Mouse (Mus musculus) ES-E14 (cell line): ENCODE results near the gene Ankrd26. TPM values are rescaled to one million over a fixed set of nuclear protein-coding genes. Genes with fewer than 3 reads are reported as not detected.
"Not testable (repeated sequence)": the region's sequence is repeated elsewhere in the genome, so short reads cannot be mapped to it uniquely, and the experiment has no call there.

Source experiments
- DNase-seq: peaks from one replicate; pipeline ENCODE4 v3.0.0-alpha.2; 2013; ENCODE audit warnings: low read depth, low spot score
- H3K27ac ChIP-seq: 2 replicates; pipeline ENCODE4 v1.5.1; 2012; ENCODE audit warnings: low read depth, mild to moderate bottlenecking, low read length, moderate library complexity, mixed read lengths; ENCODE audit not compliant: poor library complexity, insufficient read depth, severe bottlenecking
- H3K36me3 ChIP-seq: 2 replicates; pipeline ENCODE4 v1.6.1; 2012; ENCODE audit warnings: mild to moderate bottlenecking, low read length, moderate library complexity, mixed read lengths; ENCODE audit not compliant: control insufficient read depth, poor library complexity, insufficient read depth, severe bottlenecking
- H3K4me1 ChIP-seq, 2 experiments: fragments of 150-350 bp in 1 of 2; sonication (generic) in 1 of 2; 2 replicates each; pipeline ENCODE4 v1.6.1; 2012; ENCODE audit warnings: low read length in 2 of 2, mild to moderate bottlenecking in 1 of 2, mixed read lengths in 1 of 2; ENCODE audit not compliant: control insufficient read depth in 2 of 2, insufficient read depth in 2 of 2, poor library complexity in 1 of 2
- H3K4me3 ChIP-seq, 2 experiments: fragments of 150-350 bp in 1 of 2; sonication (generic) in 1 of 2; 2 replicates each; pipeline ENCODE4 v1.5.1; 2012; ENCODE audit warnings: low read length in 2 of 2, low read depth in 1 of 2, mild to moderate bottlenecking in 1 of 2, mixed read lengths in 1 of 2; ENCODE audit not compliant: insufficient read depth in 1 of 2, poor library complexity in 1 of 2, severe bottlenecking in 1 of 2
- H3K9ac ChIP-seq: 2 replicates; pipeline ENCODE4 v1.6.1; 2012; ENCODE audit warnings: low read depth, mild to moderate bottlenecking, low read length, mixed read lengths; ENCODE audit not compliant: poor library complexity, insufficient read depth, severe bottlenecking
- H3K9me3 ChIP-seq: fragments of 150-350 bp; sonication (generic); 2 replicates; pipeline ENCODE4 v1.6.1; 2012; ENCODE audit warnings: low read depth, mild to moderate bottlenecking, low read length; ENCODE audit not compliant: control insufficient read depth, insufficient read depth
- CHD2 ChIP-seq: IDR thresholded peaks from 2 replicates; pipeline ENCODE4 v1.6.1; 2014; ENCODE audit warnings: mild to moderate bottlenecking, low read depth, low read length, inconsistent platforms
- HCFC1 ChIP-seq: IDR thresholded peaks from 2 replicates; pipeline ENCODE4 v1.6.1; 2012; ENCODE audit warnings: low read length, inconsistent platforms, borderline replicate concordance; ENCODE audit not compliant: insufficient read depth
- MAFK ChIP-seq: IDR thresholded peaks from 2 replicates; pipeline ENCODE4 v1.6.1; 2014; ENCODE audit warnings: mild to moderate bottlenecking, low read depth, low read length, inconsistent platforms; ENCODE audit not compliant: insufficient read depth
- ZC3H11A ChIP-seq: IDR thresholded peaks from 2 replicates; pipeline ENCODE4 v1.6.1; 2012; ENCODE audit warnings: low read depth, mild to moderate bottlenecking, inconsistent platforms, low read length, borderline replicate concordance
- ZNF384 ChIP-seq: IDR thresholded peaks from 2 replicates; pipeline ENCODE4 v1.6.1; 2012; ENCODE audit warnings: low read depth, low read length, inconsistent platforms
- in situ Hi-C, 2 experiments: fragments of 600-800 bp; cut with MboI; formaldehyde crosslinking; loops; one replicate each; pipeline ENCODE4 v1.15.1; 2025; ENCODE audit warnings: low sequenced_read_pairs in 2 of 2, inconsistent platforms in 1 of 2; ENCODE audit not compliant: unreplicated experiment in 2 of 2
- total RNA-seq: library from RNA; depleted of rRNA; stranded (reverse); fragments of 300-350 nt; gene quantifications from 2 replicates; pipeline ENCODE4 v1.2.3, GENCODE M21; 2012

Ankrd26 gene
- total RNA-seq, 1 experiment = 15.4 TPM

- no peaks in the 10 kb centered on the region for H3K9me3 ChIP-seq
- in situ Hi-C loops = no loop called here
- no peak overlapping the region for H3K4me3 ChIP-seq
- no peak overlapping the region for H3K9ac ChIP-seq
- DNase-seq = no peak
- H3K27ac ChIP-seq = no peak overlapping the region
- H3K4me1 ChIP-seq = peaks cover 2 to 9% of the 10 kb centered on the region in 2 experiments; a peak in 2 of 4 replicates
- H3K36me3 ChIP-seq = no peaks in the 10 kb centered on the region
- no peak for TF ChIP-seq ZNF384
- TF ChIP-seq MAFK = no peak
Observed at GRCm38 (mm10) chr6:118594833-118595680, 33.0 kb upstream of the Ankrd26 start.

GRCm38 (mm10) chr6:118594070-118594469, 32.0 kb upstream of the Ankrd26 start:
- no peaks in the 10 kb centered on the region for H3K36me3 ChIP-seq

GRCm38 (mm10) chr6:118593377-118594061, 31.5 kb upstream of the Ankrd26 start:
- Histone ChIP-seq H3K4me3 (peak overlapping the region; percentile 32 to 66; a peak in 3 of 4 replicates), H3K36me3 (no peaks in the 10 kb centered on the region), H3K4me1 (peaks cover 2 to 9% of the 10 kb centered on the region in 2 experiments; a peak in 2 of 4 replicates), H3K27ac (no peak overlapping the region), H3K9ac (no peak overlapping the region), H3K9me3 (no peaks in the 10 kb centered on the region)
- TF ChIP-seq ZNF384 (peak; percentile 32; the same call in 1 of the 2 replicates), HCFC1 (no peak)
- in situ Hi-C loops = no loop called here
- peak; percentile 43 for DNase-seq

More at GRCm38 (mm10) chr6:118594070-118594469, 32.0 kb upstream of the Ankrd26 start:
- Histone ChIP-seq H3K4me3 (peak overlapping the region; percentile 32 to 66; a peak in 3 of 4 replicates), H3K9ac (no peak overlapping the region), H3K27ac (no peak overlapping the region), H3K9me3 (no peaks in the 10 kb centered on the region), H3K4me1 (peaks cover 2 to 9% of the 10 kb centered on the region in 2 experiments; a peak in 2 of 4 replicates)
- peak; percentile 43 for DNase-seq
- TF ChIP-seq MAFK = no peak
- TF ChIP-seq ZC3H11A = no peak
- no peak for TF ChIP-seq CHD2
- no peak for TF ChIP-seq ZNF384
- no peak for TF ChIP-seq HCFC1
- in situ Hi-C loops = no loop called here

GRCm38 (mm10) chr6:118592662-118593376, 30.8 kb upstream of the Ankrd26 start:
- H3K4me3 ChIP-seq = peak overlapping the region; percentile 32 to 66; a peak in 3 of 4 replicates
- DNase-seq = no peak
- H3K4me1 ChIP-seq = peaks cover 2 to 9% of the 10 kb centered on the region in 2 experiments; a peak in 2 of 4 replicates
- H3K36me3 ChIP-seq = no peaks in the 10 kb centered on the region
- no peak overlapping the region for H3K9ac ChIP-seq
- in situ Hi-C loops = no loop called here
- no peak overlapping the region for H3K27ac ChIP-seq
- TF ChIP-seq MAFK (no peak), HCFC1 (no peak), ZC3H11A (no peak), CHD2 (no peak)
- H3K9me3 ChIP-seq = no peaks in the 10 kb centered on the region

- H3K36me3 ChIP-seq, H3K27ac ChIP-seq, H3K9ac ChIP-seq, H3K4me3 ChIP-seq, H3K9me3 ChIP-seq, H3K4me1 ChIP-seq, in situ Hi-C loops, DNase-seq: not testable (repeated sequence)
Observed at GRCm38 (mm10) chr6:118578741-118579140, 16.7 kb upstream of the Ankrd26 start.
